Mouse (Mus musculus) stomach, embryonic 14.5 days (tissue): ENCODE measurements at regions not wholly inside any gene's neighbourhood (a gene's known extent, or its start where the extent isn't known, plus 50 kb on each side); places are given as distances from the start of the nearest gene placed in this dataset.
A peak's percentile ranks its signal among the peaks of the same experiment; 100 is the strongest.

Experiments
- ATAC-seq: fragments of 200-750 bp; cut with Nextera tagmentation; 2 replicates; pipeline ENCODE4 v1.8.0; 2017; ENCODE audit warnings: low read depth, moderate TSS enrichment; ENCODE audit not compliant: insufficient number of reproducible peaks, insufficient read depth, low FRiP score
- H3K27ac ChIP-seq: fragments of 300-500 bp; sonication (generic); 2 replicates; pipeline ENCODE4 v1.5.1; 2014; ENCODE audit warnings: mild to moderate bottlenecking, low read length, moderate library complexity, mixed read lengths
- H3K27me3 ChIP-seq: fragments of 300-500 bp; sonication (generic); 2 replicates; pipeline ENCODE4 v1.6.1; 2014; ENCODE audit warnings: low read length, control low read depth, mixed read lengths; ENCODE audit not compliant: control insufficient read depth, insufficient read depth
- H3K36me3 ChIP-seq: fragments of 300-500 bp; sonication (generic); 2 replicates; pipeline ENCODE4 v1.6.1; 2014; ENCODE audit warnings: mild to moderate bottlenecking, control low read depth, low read length, moderate library complexity, mixed read lengths; ENCODE audit not compliant: control insufficient read depth, insufficient read depth
- H3K4me1 ChIP-seq: fragments of 300-500 bp; sonication (generic); 2 replicates; pipeline ENCODE4 v1.6.1; 2014; ENCODE audit warnings: low read length, control low read depth, mixed read lengths; ENCODE audit not compliant: control insufficient read depth, insufficient read depth
- H3K4me2 ChIP-seq: fragments of 300-500 bp; sonication (generic); replicated peaks from 2 replicates; pipeline ENCODE4 v1.6.1; 2014; ENCODE audit warnings: low read depth, low read length, control low read depth
- H3K4me3 ChIP-seq: fragments of 300-500 bp; sonication (generic); 2 replicates; pipeline ENCODE4 v1.5.1; 2014; ENCODE audit warnings: low read depth, low read length, control low read depth
- H3K9ac ChIP-seq: fragments of 300-500 bp; sonication (generic); replicated peaks from 2 replicates; pipeline ENCODE4 v1.6.1; 2014; ENCODE audit warnings: low read depth, mild to moderate bottlenecking, control low read depth, low read length, moderate library complexity, mixed read lengths
- H3K9me3 ChIP-seq: fragments of 300-500 bp; sonication (generic); 2 replicates; pipeline ENCODE4 v1.6.1; 2016; ENCODE audit warnings: low read depth, low read length, control low read depth; ENCODE audit not compliant: control insufficient read depth
- WGBS: fragments of 180-500 bp; shearing (Covaris S2); extraction: QIAGEN DNeasy Blood & Tissue Kit; methylation state at CpG from one replicate; pipeline ENCODE4 v1.1.7; 2014; 5-methylcytosine and 5-hydroxymethylcytosine counted together

GRCm38 (mm10) chr4:9047151-9047550 lies 808.3 kb upstream of the Car8 start:
- Histone ChIP-seq H3K27ac (no peak overlapping the region), H3K36me3 (no peaks in the 10 kb centered on the region), H3K4me2 (no peak overlapping the region), H3K4me3 (no peak overlapping the region), H3K4me1 (no peaks in the 10 kb centered on the region), H3K27me3 (no peaks in the 10 kb centered on the region), H3K9me3 (no peaks in the 10 kb centered on the region), H3K9ac (no peak overlapping the region)
- WGBS = 65% methylated on average over 4 of the region's 4 CpGs
- no peak for ATAC-seq

GRCm38 (mm10) chr4:9046436-9046835 lies 807.6 kb upstream of the Car8 start:
- WGBS = 88% methylated on average over 14 of the region's 14 CpGs
- no peaks in the 10 kb centered on the region for H3K4me1 ChIP-seq

GRCm38 (mm10) chr4:9046030-9046429 lies 807.2 kb upstream of the Car8 start:
- WGBS = 79% methylated on average over 4 of the region's 4 CpGs
- H3K9me3 ChIP-seq = no peaks in the 10 kb centered on the region
- H3K4me3 ChIP-seq = no peak overlapping the region
- H3K27me3 ChIP-seq = no peaks in the 10 kb centered on the region
- no peaks in the 10 kb centered on the region for H3K4me1 ChIP-seq
- H3K4me2 ChIP-seq = no peak overlapping the region
- ATAC-seq = no peak
- H3K27ac ChIP-seq = no peak overlapping the region
- no peaks in the 10 kb centered on the region for H3K36me3 ChIP-seq
- H3K9ac ChIP-seq = no peak overlapping the region

More at GRCm38 (mm10) chr4:9046436-9046835, 807.6 kb upstream of the Car8 start:
- Histone ChIP-seq H3K9ac (no peak overlapping the region), H3K27ac (no peak overlapping the region), H3K9me3 (no peaks in the 10 kb centered on the region), H3K27me3 (no peaks in the 10 kb centered on the region), H3K4me3 (no peak overlapping the region), H3K4me2 (no peak overlapping the region), H3K36me3 (no peaks in the 10 kb centered on the region)
- no peak for ATAC-seq

GRCm38 (mm10) chr4:9036005-9036404 lies 797.2 kb upstream of the Car8 start:
- no peak overlapping the region for H3K27ac ChIP-seq
- H3K36me3 ChIP-seq = no peaks in the 10 kb centered on the region
- no peak overlapping the region for H3K4me2 ChIP-seq
- no peaks in the 10 kb centered on the region for H3K4me1 ChIP-seq
- H3K9ac ChIP-seq = no peak overlapping the region
- no peaks in the 10 kb centered on the region for H3K9me3 ChIP-seq
- ATAC-seq = no peak
- H3K4me3 ChIP-seq = no peak overlapping the region
- H3K27me3 ChIP-seq = no peaks in the 10 kb centered on the region
- WGBS = 70% methylated on average over 4 of the region's 4 CpGs

GRCm38 (mm10) chr4:9035350-9035749 lies 796.5 kb upstream of the Car8 start:
- no peaks in the 10 kb centered on the region for H3K4me1 ChIP-seq
- H3K27me3 ChIP-seq = no peaks in the 10 kb centered on the region
- H3K4me2 ChIP-seq = no peak overlapping the region
- no peak overlapping the region for H3K27ac ChIP-seq
- H3K36me3 ChIP-seq = no peaks in the 10 kb centered on the region
- no peaks in the 10 kb centered on the region for H3K9me3 ChIP-seq
- 75% methylated on average over 4 of the region's 4 CpGs for WGBS
- no peak for ATAC-seq
- H3K4me3 ChIP-seq = no peak overlapping the region
- H3K9ac ChIP-seq = no peak overlapping the region

- WGBS = 44% methylated on average over 4 of the region's 4 CpGs
- ATAC-seq = no peak
Measured at GRCm38 (mm10) chr4:9034280-9034679, 795.4 kb upstream of the Car8 start.

GRCm38 (mm10) chr4:9033106-9033642 lies 794.3 kb upstream of the Car8 start:
- H3K27me3 ChIP-seq = no peaks in the 10 kb centered on the region
- no peak overlapping the region for H3K9ac ChIP-seq
- H3K4me1 ChIP-seq = 0 out of 2 replicates have a peak, but pooled peaks cover 4% of the 10 kb centered on the region
- no peak overlapping the region for H3K27ac ChIP-seq
- no peak overlapping the region for H3K4me3 ChIP-seq
- ATAC-seq = no peak
- no peaks in the 10 kb centered on the region for H3K36me3 ChIP-seq
- H3K9me3 ChIP-seq = no peaks in the 10 kb centered on the region
- H3K4me2 ChIP-seq = no peak overlapping the region
- WGBS = 91% methylated on average over 6 of the region's 6 CpGs

More at GRCm38 (mm10) chr4:9034280-9034679, 795.4 kb upstream of the Car8 start:
- no peaks in the 10 kb centered on the region for H3K9me3 ChIP-seq
- H3K4me1 ChIP-seq = no peaks in the 10 kb centered on the region
- no peaks in the 10 kb centered on the region for H3K36me3 ChIP-seq
- no peak overlapping the region for H3K4me2 ChIP-seq
- H3K9ac ChIP-seq = no peak overlapping the region
- no peaks in the 10 kb centered on the region for H3K27me3 ChIP-seq
- H3K4me3 ChIP-seq = no peak overlapping the region
- no peak overlapping the region for H3K27ac ChIP-seq

- no peak for ATAC-seq
- 46% methylated on average over 6 of the region's 6 CpGs for WGBS
- Histone ChIP-seq H3K27ac (no peak overlapping the region), H3K36me3 (no peaks in the 10 kb centered on the region), H3K4me1 (0 out of 2 replicates have a peak, but pooled peaks cover 4% of the 10 kb centered on the region), H3K4me3 (no peak overlapping the region), H3K9me3 (no peaks in the 10 kb centered on the region), H3K27me3 (no peaks in the 10 kb centered on the region), H3K9ac (no peak overlapping the region), H3K4me2 (no peak overlapping the region)
Measured at GRCm38 (mm10) chr4:9031634-9032033, 792.8 kb upstream of the Car8 start.

- WGBS = 13% methylated on average over 6 of the region's 6 CpGs
- H3K4me1 ChIP-seq = 0 out of 2 replicates have a peak, but pooled peaks cover 4% of the 10 kb centered on the region
Measured at GRCm38 (mm10) chr4:9028946-9029345, 790.1 kb upstream of the Car8 start.

More at GRCm38 (mm10) chr4:9028946-9029345, 790.1 kb upstream of the Car8 start:
- Histone ChIP-seq H3K4me2 (peak overlapping the region; percentile 98), H3K4me3 (peak overlapping the region; percentile 35; the same call in 1 of the 2 replicates), H3K27me3 (no peaks in the 10 kb centered on the region), H3K9ac (no peak overlapping the region), H3K36me3 (no peaks in the 10 kb centered on the region), H3K27ac (no peak overlapping the region), H3K9me3 (no peaks in the 10 kb centered on the region)
- no peak for ATAC-seq
